Mouse (Mus musculus) erythroblast, embryonic 14.5 days (primary cell): ENCODE results near the gene Arpc1b.

Experiments
- GATA1 ChIP-seq: IDR thresholded peaks from 2 replicates; pipeline ENCODE4 v1.6.1; 2012; ENCODE audit warnings: low read length, inconsistent platforms, mixed read lengths
- TAL1 ChIP-seq: IDR thresholded peaks from 3 replicates; pipeline ENCODE4 v1.6.1; 2012; ENCODE audit warnings: low read length, inconsistent platforms, mixed read lengths

DNA sequence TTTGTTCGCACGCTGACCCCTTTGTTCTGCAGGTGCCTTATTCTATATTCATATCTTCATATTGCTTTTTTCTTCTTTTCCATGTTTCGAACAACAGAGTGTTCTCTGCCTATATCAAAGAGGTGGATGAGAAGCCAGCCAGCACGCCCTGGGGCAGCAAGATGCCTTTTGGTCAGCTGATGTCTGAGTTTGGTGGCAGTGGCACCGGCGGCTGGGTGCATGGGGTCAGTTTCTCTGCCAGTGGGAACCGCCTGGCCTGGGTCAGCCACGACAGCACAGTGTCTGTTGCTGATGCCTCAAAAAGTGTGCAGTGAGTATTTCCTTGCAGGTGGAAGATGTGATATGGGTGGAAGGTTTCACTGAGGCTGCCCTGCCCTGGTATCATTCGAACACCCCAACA lies 13.1 kb upstream of the Arpc1b start:
- TF ChIP-seq TAL1 (no peak), GATA1 (no peak)
